Mouse (Mus musculus) CH12.LX (cell line): ENCODE measurements at regions not wholly inside any gene's neighbourhood (a gene's known extent, or its start where the extent isn't known, plus 50 kb on each side); places are given as distances from the start of the nearest gene placed in this dataset.

ENCODE experiments used
- CTCF ChIP-seq, 2 experiments: IDR thresholded peaks in 1 of 2; conservative IDR thresholded peaks in 1 of 2; 2 replicates each; pipeline ENCODE4 v1.5.1; 2011 to 2012; ENCODE audit warnings: low read depth in 2 of 2, low read length in 2 of 2, improper control_type of control experiment in 1 of 2, inconsistent platforms in 1 of 2, mild to moderate bottlenecking in 1 of 2, moderate library complexity in 1 of 2
- ELF1 ChIP-seq: IDR thresholded peaks from 2 replicates; pipeline ENCODE4 v1.6.1; 2014; ENCODE audit warnings: low read depth, mild to moderate bottlenecking, inconsistent platforms, low read length, improper control_type of control experiment
- EP300 ChIP-seq: IDR thresholded peaks from 2 replicates; pipeline ENCODE4 v1.6.1; 2011; ENCODE audit warnings: low read length, improper control_type of control experiment
- ETS1 ChIP-seq: conservative IDR thresholded peaks from 2 replicates; pipeline ENCODE4 v1.6.1; 2012; ENCODE audit warnings: low read depth, mild to moderate bottlenecking, inconsistent platforms, low read length, improper control_type of control experiment, moderate library complexity
- HCFC1 ChIP-seq: IDR thresholded peaks from 2 replicates; pipeline ENCODE4 v1.6.1; 2012; ENCODE audit warnings: low read depth, mild to moderate bottlenecking, inconsistent platforms, low read length, improper control_type of control experiment
- MAFK ChIP-seq: IDR thresholded peaks from 2 replicates; pipeline ENCODE4 v1.6.1; 2011; ENCODE audit warnings: low read length, improper control_type of control experiment; ENCODE audit not compliant: insufficient replicate concordance
- MYC ChIP-seq: IDR thresholded peaks from 2 replicates; pipeline ENCODE4 v1.6.1; 2011; ENCODE audit warnings: low read depth, mild to moderate bottlenecking, improper control_type of control experiment, low read length
- NELFE ChIP-seq: IDR thresholded peaks from 2 replicates; pipeline ENCODE4 v1.6.1; 2011; ENCODE audit warnings: low read depth, low read length, improper control_type of control experiment
- NRF1 ChIP-seq: IDR thresholded peaks from 2 replicates; pipeline ENCODE4 v1.6.1; 2014; ENCODE audit warnings: low read depth, mild to moderate bottlenecking, inconsistent platforms, low read length, improper control_type of control experiment, moderate library complexity
- POLR2A ChIP-seq: IDR thresholded peaks from 2 replicates; pipeline ENCODE4 v1.6.1; 2011; ENCODE audit warnings: low read depth, mild to moderate bottlenecking, improper control_type of control experiment, low read length
- UBTF ChIP-seq: IDR thresholded peaks from 2 replicates; pipeline ENCODE4 v1.6.1; 2012; ENCODE audit warnings: low read depth, mild to moderate bottlenecking, inconsistent platforms, low read length, improper control_type of control experiment, moderate library complexity
- USF1 ChIP-seq: IDR thresholded peaks from 2 replicates; pipeline ENCODE4 v1.6.1; 2014; ENCODE audit warnings: low read depth, mild to moderate bottlenecking, inconsistent platforms, low read length, improper control_type of control experiment
- ZKSCAN1 ChIP-seq: IDR thresholded peaks from 2 replicates; pipeline ENCODE4 v1.6.1; 2012; ENCODE audit warnings: low read depth, inconsistent platforms, low read length, improper control_type of control experiment, borderline replicate concordance

DNA sequence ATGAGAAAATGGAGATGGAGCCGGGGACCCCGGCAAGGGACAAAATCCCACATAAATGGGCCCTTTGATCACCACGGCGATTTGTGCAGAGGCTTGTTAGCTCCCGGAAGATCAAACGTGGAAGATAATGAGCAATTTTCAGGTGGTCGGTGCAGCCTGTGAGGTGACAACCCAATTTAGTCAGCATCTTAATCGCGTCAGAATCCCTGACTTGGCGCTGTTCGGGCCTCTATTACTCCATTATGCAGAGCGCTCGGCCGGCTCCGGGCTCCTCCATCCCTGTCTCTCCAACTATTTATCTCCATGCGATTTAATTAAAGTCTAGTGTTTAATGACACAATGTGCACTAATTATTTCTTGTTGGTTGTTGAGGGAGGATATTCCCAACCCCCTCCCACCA, 66.1 kb upstream of the Igsf21 start:
- TF ChIP-seq USF1 (no peak), UBTF (no peak), POLR2A (no peak), NELFE (no peak), CTCF (conservative IDR thresholded peaks at IDR 0.05 in 1 of 2, IDR thresholded peaks at IDR 0.05 in 1 of 2; ENCODE audit: low read depth in 2 of 2, low read length in 2 of 2) (no peak), NRF1 (no peak), EP300 (no peak), ZKSCAN1 (no peak), ELF1 (no peak), ETS1 (no peak), HCFC1 (no peak), MAFK (no peak), MYC (no peak)
